Mouse (Mus musculus): Measurements from ENCODE around the gene Flii. TPM values are rescaled to one million over a fixed set of nuclear protein-coding genes. Genes with fewer than 3 reads are reported as not detected.

Flii gene
- polyA plus RNA-seq, 1 experiment from 2014 or later, result 74.8 TPM

GRCm38 (mm10) chr11:60736491-60736890, 9.4 kb upstream of the Flii start:
- Histone ChIP-seq H3K9me3 (replicated peaks) (no peaks in the 10 kb centered on the region), H3K36me3 (peaks cover 73% of the 10 kb centered on the region), H3K4me3 (no peak overlapping the region), H3K27me3 (ENCODE audit: low read depth, poor library complexity, severe bottlenecking) (no peaks in the 10 kb centered on the region), H3K4me1 (no peaks in the 10 kb centered on the region), H3K27ac (replicated peaks) (no peak overlapping the region)
- 81% methylated on average over 3 of the region's 3 CpGs for WGBS
- DNase-seq (ENCODE audit: low spot score), result no peak

- Histone ChIP-seq H3K27me3 (ENCODE audit: low read depth, poor library complexity, severe bottlenecking) (no peaks in the 10 kb centered on the region), H3K9me3 (replicated peaks) (no peaks in the 10 kb centered on the region), H3K36me3 (peaks cover 72% of the 10 kb centered on the region), H3K27ac (replicated peaks) (no peak overlapping the region), H3K4me3 (no peak overlapping the region), H3K4me1 (no peaks in the 10 kb centered on the region)
- no peak for DNase-seq (ENCODE audit: low spot score)
- 77% methylated on average over 5 of the region's 5 CpGs for WGBS
Measured at GRCm38 (mm10) chr11:60735191-60735590, 8.1 kb upstream of the Flii start.

DNA sequence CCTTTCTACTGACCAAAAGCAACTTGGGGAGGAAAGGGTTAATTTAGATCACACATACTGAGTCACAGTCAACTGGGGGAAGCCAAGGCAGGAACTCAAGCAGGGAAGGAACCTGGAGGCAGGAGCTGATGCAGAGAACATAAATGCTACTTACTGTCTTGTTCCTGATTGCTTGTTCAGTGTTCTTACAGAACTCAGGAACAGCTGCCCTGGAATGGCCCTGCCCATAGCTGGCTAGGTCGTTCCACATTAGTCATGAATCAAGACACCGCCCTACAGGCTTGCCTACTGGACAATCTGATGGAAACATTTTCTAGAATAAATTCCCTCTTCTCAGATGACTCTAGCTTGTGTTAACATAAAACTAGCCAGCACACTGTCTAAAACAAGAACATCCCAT, 7.1 kb upstream of the Flii start:
- Histone ChIP-seq H3K27me3 (ENCODE audit: low read depth, poor library complexity, severe bottlenecking) (no peaks in the 10 kb centered on the region), H3K4me1 (peaks cover 6% of the 10 kb centered on the region), H3K36me3 (peaks cover 62% of the 10 kb centered on the region), H3K9me3 (replicated peaks) (no peaks in the 10 kb centered on the region), H3K4me3 (no peak overlapping the region), H3K27ac (replicated peaks) (no peak overlapping the region)
- DNase-seq (ENCODE audit: low spot score), result no peak
- WGBS, result 86% methylated on average over 2 of the region's 2 CpGs

DNA sequence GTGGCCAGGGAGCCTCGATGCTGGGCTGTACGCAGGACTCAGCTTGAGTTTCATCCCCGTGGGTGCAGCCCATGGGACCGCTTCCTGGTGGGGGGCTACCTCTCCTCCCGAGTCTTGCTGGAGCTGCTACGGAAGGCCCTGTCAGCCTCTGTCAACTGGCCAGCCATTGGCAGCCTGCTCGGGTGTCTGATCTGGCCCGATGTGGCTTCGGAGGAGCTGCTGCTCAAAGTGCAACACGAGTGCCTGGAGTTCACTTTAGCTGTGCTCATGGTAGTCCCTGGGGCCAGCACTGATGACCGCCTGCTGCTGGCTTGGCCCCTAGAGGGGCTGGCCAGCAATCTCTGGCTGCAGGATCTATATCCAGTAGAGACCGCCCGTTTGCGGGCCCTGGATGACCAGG, 4.2 kb upstream of the Flii start:
- no peak for DNase-seq (ENCODE audit: low spot score)
- Histone ChIP-seq H3K9me3 (replicated peaks) (no peaks in the 10 kb centered on the region), H3K36me3 (peaks cover 43% of the 10 kb centered on the region), H3K4me1 (peaks cover 31% of the 10 kb centered on the region), H3K4me3 (no peak overlapping the region), H3K27ac (replicated peaks) (no peak overlapping the region), H3K27me3 (ENCODE audit: low read depth, poor library complexity, severe bottlenecking) (no peaks in the 10 kb centered on the region)
- 94% methylated on average over 14 of the region's 14 CpGs for WGBS

- Histone ChIP-seq H3K36me3 (peaks cover 41% of the 10 kb centered on the region), H3K27ac (replicated peaks) (no peak overlapping the region), H3K4me1 (peaks cover 35% of the 10 kb centered on the region), H3K9me3 (replicated peaks) (no peaks in the 10 kb centered on the region), H3K4me3 (no peak overlapping the region), H3K27me3 (ENCODE audit: low read depth, poor library complexity, severe bottlenecking) (no peaks in the 10 kb centered on the region)
- no peak for DNase-seq (ENCODE audit: low spot score)
- WGBS, result 89% methylated on average over 9 of the region's 9 CpGs
Measured at GRCm38 (mm10) chr11:60730169-60730568, 3.1 kb upstream of the Flii start.

- no peak for DNase-seq (ENCODE audit: low spot score)
- Histone ChIP-seq H3K4me1 (peaks cover 35% of the 10 kb centered on the region), H3K4me3 (peak overlapping the region; percentile 94), H3K36me3 (peaks cover 50% of the 10 kb centered on the region), H3K27ac (replicated peaks) (peak overlapping the region; percentile 92; the same call in 1 of the 2 replicates), H3K9me3 (replicated peaks) (no peaks in the 10 kb centered on the region), H3K27me3 (ENCODE audit: low read depth, poor library complexity, severe bottlenecking) (no peaks in the 10 kb centered on the region)
- WGBS, result 82% methylated on average over 6 of the region's 6 CpGs
Measured at GRCm38 (mm10) chr11:60729217-60729641, 2.2 kb upstream of the Flii start.

DNA sequence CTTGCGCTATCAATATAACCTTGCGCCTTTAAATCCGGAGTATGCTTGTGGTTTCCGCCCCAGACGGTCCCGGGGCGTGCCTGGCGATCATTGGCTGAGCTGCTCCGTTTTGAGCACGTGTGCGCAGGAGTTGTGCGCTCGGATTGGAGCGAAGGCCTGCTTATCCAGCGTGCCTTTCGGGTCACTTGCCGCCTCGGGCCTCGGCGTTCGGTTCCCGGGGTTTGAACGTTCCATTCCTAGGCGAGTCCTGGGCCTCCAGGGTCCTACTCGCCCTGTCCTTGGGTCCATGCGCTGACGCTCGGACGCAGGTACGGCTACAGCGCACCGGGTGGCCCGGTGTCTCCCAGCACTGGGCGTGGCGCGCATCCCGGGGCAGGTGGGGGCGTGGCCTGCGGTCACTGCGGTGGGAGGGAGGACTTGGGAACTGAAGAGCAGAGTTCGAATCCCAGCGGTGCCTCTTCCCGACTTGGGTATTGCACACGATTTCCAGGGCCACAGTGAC, 1.2 kb upstream of the Flii start, which contains the start of gene Mief2:
TSS of gene Mief2 (plus strand) at position 139 of the 502 bp plus-strand sequence.
- WGBS, result under 1% methylated on average over 44 of the region's 44 CpGs
- Histone ChIP-seq H3K4me1 (peaks cover 35% of the 10 kb centered on the region), H3K36me3 (peaks cover 51% of the 10 kb centered on the region), H3K27ac (replicated peaks) (peak within 1 kb of the TSS; percentile 92), H3K9me3 (replicated peaks) (no peaks in the 10 kb centered on the region), H3K27me3 (ENCODE audit: low read depth, poor library complexity, severe bottlenecking) (no peaks in the 10 kb centered on the region), H3K4me3 (peak within 1 kb of the TSS; percentile 94)
- peak; percentile 94 for DNase-seq (ENCODE audit: low spot score)

- Histone ChIP-seq H3K36me3 (peaks cover 51% of the 10 kb centered on the region), H3K4me3 (peak overlapping the region; percentile 94), H3K9me3 (replicated peaks) (no peaks in the 10 kb centered on the region), H3K27me3 (ENCODE audit: low read depth, poor library complexity, severe bottlenecking) (no peaks in the 10 kb centered on the region), H3K4me1 (peaks cover 35% of the 10 kb centered on the region), H3K27ac (replicated peaks) (peak overlapping the region; percentile 92)
- peak; percentile 29 for DNase-seq (ENCODE audit: low spot score)
- WGBS, result 14% methylated on average over 12 of the region's 12 CpGs
Measured at GRCm38 (mm10) chr11:60727392-60728140, 503 bp upstream of the Flii start.

- Histone ChIP-seq H3K36me3 (peaks cover 100% of the 10 kb centered on the region), H3K27me3 (ENCODE audit: low read depth, poor library complexity, severe bottlenecking) (no peaks in the 10 kb centered on the region)
- no peak for DNase-seq (ENCODE audit: low spot score)
Measured at GRCm38 (mm10) chr11:60719263-60719662, 7.8 kb downstream of the Flii start.

DNA sequence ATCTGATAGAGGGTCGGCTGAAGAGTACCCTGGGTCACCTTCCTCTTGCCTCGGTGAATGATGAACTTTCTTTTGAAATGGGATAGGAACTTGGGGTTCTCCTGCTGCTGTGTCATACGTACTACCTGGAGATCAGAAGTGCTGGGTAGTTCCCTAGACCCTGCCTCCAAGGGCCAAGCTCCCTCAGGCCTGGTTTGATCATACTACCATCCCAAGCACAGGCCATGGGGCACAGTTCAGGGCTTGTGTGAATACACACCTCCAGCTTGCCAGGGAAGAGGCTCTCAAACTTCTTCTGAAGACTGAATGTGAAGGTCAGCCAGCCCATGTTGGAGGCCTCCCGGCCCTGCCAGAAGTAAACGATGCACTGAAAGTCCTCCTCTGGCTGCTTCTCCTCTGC, 11.2 kb downstream of the Flii start:
- H3K4me3 ChIP-seq, result no peak overlapping the region
- no peaks in the 10 kb centered on the region for H3K4me1 ChIP-seq
- H3K36me3 ChIP-seq, result peaks cover 100% of the 10 kb centered on the region
- no peak for DNase-seq (ENCODE audit: low spot score)
- no peaks in the 10 kb centered on the region for H3K9me3 ChIP-seq (replicated peaks)
- H3K27ac ChIP-seq (replicated peaks), result no peak overlapping the region
- 90% methylated on average over 5 of the region's 5 CpGs for WGBS
- H3K27me3 ChIP-seq (ENCODE audit: low read depth, poor library complexity, severe bottlenecking), result no peaks in the 10 kb centered on the region

More at GRCm38 (mm10) chr11:60719263-60719662, 7.8 kb downstream of the Flii start:
- WGBS, result 86% methylated on average over 5 of the region's 5 CpGs
- no peak overlapping the region for H3K27ac ChIP-seq (replicated peaks)
- H3K9me3 ChIP-seq (replicated peaks), result no peaks in the 10 kb centered on the region
- no peaks in the 10 kb centered on the region for H3K4me1 ChIP-seq
- no peak overlapping the region for H3K4me3 ChIP-seq

DNA sequence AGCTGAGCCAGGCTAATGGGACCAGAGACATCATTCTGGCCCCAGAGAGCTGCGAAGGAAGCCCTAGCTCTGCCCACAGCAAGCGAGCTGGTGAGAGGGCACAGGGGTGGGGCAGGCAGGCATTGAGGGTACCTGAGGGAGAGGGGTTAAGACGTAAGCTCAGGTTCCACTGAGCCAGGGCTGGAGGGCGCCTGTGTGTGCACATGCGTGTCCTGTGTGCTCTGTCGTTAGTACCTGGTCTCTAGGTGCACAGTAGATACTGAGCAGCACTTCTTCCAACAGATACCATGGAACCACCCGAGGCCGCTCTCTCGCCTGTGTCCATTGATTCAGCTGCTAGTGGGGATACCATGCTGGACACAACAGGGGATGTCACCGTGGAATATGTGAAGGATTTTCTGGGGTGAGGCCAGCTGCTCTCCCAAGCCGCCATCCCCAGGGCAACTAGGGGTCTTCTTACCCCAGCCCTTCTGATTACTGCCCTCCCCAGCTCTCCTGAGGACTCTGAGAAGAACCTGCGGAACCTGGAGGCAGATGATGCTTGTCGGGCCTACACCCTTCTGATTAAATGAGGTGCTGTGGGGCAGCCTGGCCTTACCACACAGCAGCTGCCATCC, 14.3 kb downstream of the Flii start:
- Histone ChIP-seq H3K4me3 (no peak overlapping the region), H3K27me3 (ENCODE audit: low read depth, poor library complexity, severe bottlenecking) (no peaks in the 10 kb centered on the region), H3K4me1 (no peaks in the 10 kb centered on the region), H3K36me3 (peaks cover 100% of the 10 kb centered on the region), H3K27ac (replicated peaks) (no peak overlapping the region), H3K9me3 (replicated peaks) (no peaks in the 10 kb centered on the region)
- 92% methylated on average over 13 of the region's 13 CpGs for WGBS
- DNase-seq (ENCODE audit: low spot score), result no peak

- Histone ChIP-seq H3K9me3 (replicated peaks) (no peaks in the 10 kb centered on the region), H3K4me1 (no peaks in the 10 kb centered on the region), H3K27me3 (ENCODE audit: low read depth, poor library complexity, severe bottlenecking) (no peaks in the 10 kb centered on the region), H3K27ac (replicated peaks) (no peak overlapping the region), H3K36me3 (peaks cover 100% of the 10 kb centered on the region), H3K4me3 (no peak overlapping the region)
- WGBS, result 93% methylated on average over 18 of the region's 18 CpGs
- no peak for DNase-seq (ENCODE audit: low spot score)
Measured at GRCm38 (mm10) chr11:60712040-60712439, 15.0 kb downstream of the Flii start.

GRCm38 (mm10) chr11:60711218-60711617, 15.8 kb downstream of the Flii start:
- H3K4me1 ChIP-seq, result no peaks in the 10 kb centered on the region
- peaks cover 100% of the 10 kb centered on the region for H3K36me3 ChIP-seq
- 95% methylated on average over 17 of the region's 17 CpGs for WGBS

More at GRCm38 (mm10) chr11:60711218-60711617, 15.8 kb downstream of the Flii start:
- no peak overlapping the region for H3K27ac ChIP-seq (replicated peaks)
- H3K9me3 ChIP-seq (replicated peaks), result no peaks in the 10 kb centered on the region
- no peak for DNase-seq (ENCODE audit: low spot score)
- H3K27me3 ChIP-seq (ENCODE audit: low read depth, poor library complexity, severe bottlenecking), result no peaks in the 10 kb centered on the region
- no peak overlapping the region for H3K4me3 ChIP-seq

Data from midbrain, embryonic 10.5 days (tissue).